Mouse (Mus musculus) lung, postnatal 14 days (tissue): Measurements from ENCODE around the gene Aars2.

Experiments
- DNase-seq: peaks from one replicate; pipeline ENCODE4 v3.0.0; 2021

The Aars2 gene

GRCm38 (mm10) chr17:45506700-45507189 lies at the start of gene Aars2:
Gene Aars2 (plus strand): TSS chr17:45506841.
- peak; percentile 97 for DNase-seq

DNA sequence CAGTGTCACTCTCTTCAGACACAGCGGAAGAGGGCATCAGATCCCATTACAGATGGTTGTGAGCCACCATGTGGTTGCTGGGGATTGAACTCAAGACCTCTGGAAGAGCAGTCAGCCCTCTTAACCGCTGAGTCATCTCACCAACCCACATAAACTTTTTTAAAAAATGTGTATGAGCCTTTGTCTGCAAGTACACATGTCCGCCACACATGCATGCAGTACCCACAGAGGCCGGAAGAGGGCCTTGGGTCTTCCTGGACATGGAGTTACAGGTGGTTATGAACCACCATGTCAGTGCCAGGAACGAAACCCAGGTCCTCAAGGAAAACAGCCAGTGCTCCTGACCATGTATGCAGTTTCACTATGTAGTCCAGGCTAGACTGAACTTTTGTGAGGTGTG lies 49.2 kb upstream of the Aars2 start:
- DNase-seq = no peak

DNA sequence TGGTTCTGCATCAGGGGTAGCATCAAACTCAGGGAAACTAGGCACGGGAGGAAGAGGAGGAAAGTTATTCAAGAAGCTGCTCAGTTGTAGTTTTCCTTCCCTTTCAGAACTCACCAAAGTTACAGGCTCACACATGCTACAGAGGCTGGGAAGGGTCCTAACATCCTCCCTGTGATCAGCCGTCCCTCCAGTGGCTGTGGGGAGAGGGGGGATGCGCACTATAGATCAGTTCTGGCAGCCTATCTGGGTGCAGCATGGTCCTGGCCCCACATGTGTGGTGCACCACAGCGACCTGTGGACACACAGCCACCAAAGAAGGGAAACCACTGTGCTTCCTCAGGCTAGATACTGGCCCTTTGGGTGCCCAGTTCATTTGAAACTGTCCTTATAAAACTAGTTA lies 48.1 kb upstream of the Aars2 start:
- DNase-seq = no peak

DNA sequence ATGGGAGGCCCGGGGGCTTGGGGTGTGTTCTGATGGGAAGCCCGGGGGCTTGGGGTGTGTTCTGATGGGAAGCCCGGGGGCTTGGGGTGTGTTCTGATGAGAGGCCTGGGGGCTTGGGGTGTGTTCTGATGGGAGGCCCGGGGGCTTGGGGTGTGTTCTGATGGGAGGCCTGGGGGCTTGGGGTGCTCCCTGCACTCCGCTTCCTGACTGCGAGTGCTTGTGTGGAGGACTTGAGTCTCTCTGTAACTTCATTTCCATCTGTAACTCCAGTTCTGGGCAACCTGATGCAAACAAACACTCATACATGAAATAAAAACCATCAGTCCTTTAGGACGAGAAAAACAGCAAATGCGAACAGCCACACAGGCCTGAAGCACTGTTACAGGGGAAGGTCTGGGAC lies 47.6 kb upstream of the Aars2 start:
- DNase-seq = no peak

DNA sequence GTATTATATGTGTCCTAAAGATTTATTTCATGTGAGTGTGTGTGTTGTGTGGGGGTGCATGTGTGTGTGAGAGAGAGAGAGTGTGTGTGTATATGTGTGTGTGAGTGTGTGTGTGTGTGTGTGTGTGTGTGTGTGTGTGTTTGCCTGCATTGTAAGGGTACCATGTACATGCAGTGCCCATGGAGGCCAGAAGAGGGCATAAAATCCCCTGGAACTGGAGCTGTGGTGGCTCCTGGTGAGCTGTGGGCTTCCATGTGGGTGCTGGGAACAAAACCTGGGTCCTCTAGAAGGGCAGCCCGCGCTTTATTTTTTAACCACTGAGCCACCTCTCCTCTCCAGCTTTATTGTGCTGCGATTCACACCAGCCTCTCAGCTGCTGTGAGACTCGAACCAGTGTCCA lies 44.1 kb upstream of the Aars2 start:
- DNase-seq = no peak

- no peak for DNase-seq
These were observed 42.4 kb upstream of the Aars2 start for GRCm38 (mm10) chr17:45464255-45464654.

GRCm38 (mm10) chr17:45466701-45467100 lies 39.9 kb upstream of the Aars2 start:
- no peak for DNase-seq

DNA sequence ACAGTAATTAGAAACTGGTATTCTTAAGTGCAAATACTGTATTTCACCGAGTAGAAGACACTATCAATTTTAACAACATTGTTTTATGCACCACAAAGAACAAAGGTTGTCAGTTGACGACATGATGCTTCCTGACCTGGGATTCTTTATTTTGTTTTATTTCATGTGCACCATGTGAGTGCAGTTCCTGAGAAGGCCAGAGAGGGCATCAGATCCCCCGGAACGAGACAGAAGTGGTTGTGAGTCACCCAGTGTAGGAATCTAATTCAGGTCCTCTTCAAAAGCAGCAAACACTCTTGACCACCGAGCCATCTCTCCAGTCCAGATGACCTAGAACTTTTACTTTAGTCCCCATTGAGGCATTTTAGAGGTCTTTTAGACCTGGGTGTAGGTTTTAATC lies 38.3 kb upstream of the Aars2 start:
- no peak for DNase-seq

- no peak for DNase-seq
These were observed 35.9 kb upstream of the Aars2 start for GRCm38 (mm10) chr17:45470726-45471125.

DNA sequence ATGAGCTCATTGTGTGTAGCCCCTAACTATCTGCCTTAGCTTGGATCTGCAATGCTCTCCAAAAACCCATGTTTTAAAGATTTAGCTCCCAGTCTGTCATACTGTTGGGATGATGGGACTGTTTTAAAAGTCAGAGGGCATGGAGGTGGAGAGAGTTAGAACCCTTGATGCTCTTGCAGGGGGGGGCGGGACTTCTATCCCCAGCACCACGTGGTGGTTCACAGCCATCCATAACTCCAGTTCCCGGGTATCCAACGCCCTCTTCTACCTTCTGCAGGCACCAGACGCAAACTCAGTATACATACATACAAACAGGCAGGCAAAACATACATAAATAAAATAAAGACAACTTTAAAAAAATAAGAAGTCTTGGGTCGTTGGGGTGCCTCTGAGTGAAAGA lies 33.0 kb upstream of the Aars2 start:
- no peak for DNase-seq

DNA sequence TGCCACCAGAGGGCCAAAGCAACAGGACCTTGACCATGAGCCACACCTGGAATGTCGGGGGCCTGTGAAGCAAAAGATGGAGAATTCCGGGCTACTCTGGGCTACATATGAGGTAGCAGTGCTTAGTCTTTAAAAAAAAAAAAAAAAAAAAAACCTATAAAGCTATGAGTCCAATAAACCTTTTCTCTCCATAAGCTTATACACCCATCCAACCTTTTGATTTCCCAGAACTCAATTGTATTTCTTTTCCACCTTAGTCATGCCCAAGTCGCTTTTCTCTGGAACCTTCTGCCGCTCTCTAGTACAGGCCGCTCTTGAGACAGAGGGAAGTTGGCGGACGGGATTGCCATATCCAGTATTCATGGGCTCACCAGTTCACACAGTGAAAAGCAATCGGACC lies 32.5 kb upstream of the Aars2 start:
- no peak for DNase-seq

GRCm38 (mm10) chr17:45474669-45475465 lies 31.8 kb upstream of the Aars2 start, which contains the start of gene Spats1:
Gene Spats1 (minus strand): TSS chr17:45475415.
- peak; percentile 38 for DNase-seq

GRCm38 (mm10) chr17:45478234-45478825 lies 28.3 kb upstream of the Aars2 start:
- peak; percentile 84 for DNase-seq

- no peak for DNase-seq
These were observed 26.2 kb upstream of the Aars2 start for GRCm38 (mm10) chr17:45480429-45480828.

DNA sequence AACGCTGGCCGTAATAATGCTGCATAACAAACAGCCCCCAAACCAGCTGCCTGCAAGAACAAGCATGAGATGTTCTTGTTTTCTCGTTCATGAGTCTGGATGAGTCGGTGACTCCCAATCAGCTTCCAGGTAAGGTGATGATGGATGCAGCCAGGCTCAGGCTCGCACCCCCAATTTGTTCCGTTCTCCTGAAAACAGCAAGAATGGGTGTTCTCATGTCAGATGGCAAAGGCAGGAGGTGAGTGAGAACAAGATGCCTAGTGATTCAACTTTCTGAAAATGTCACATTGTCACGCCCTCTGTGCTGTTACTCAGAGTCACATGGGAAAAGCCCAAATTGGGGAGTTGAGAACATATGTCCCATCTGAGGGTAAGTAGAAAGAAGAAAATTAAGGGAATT lies 21.1 kb upstream of the Aars2 start:
- no peak for DNase-seq

DNA sequence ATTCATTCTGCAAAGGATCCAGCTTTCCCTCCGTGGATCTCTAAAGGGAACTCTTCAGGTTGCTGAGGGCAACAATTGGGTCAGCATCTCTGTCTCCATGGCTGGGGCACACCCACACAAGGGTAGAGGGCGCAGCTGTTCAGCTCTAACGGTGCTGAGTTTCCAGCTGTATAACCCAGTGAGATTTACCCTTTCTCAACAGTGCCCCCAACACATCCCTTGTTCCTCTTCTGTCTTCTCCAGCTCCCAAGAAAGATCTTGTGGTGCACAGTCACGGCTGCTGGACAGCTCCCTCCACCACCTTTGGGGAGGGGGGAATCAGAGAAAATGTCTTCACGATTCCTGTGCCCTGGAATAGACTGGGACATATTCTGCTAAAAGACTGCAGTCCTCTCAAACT lies 19.4 kb upstream of the Aars2 start:
- no peak for DNase-seq

DNA sequence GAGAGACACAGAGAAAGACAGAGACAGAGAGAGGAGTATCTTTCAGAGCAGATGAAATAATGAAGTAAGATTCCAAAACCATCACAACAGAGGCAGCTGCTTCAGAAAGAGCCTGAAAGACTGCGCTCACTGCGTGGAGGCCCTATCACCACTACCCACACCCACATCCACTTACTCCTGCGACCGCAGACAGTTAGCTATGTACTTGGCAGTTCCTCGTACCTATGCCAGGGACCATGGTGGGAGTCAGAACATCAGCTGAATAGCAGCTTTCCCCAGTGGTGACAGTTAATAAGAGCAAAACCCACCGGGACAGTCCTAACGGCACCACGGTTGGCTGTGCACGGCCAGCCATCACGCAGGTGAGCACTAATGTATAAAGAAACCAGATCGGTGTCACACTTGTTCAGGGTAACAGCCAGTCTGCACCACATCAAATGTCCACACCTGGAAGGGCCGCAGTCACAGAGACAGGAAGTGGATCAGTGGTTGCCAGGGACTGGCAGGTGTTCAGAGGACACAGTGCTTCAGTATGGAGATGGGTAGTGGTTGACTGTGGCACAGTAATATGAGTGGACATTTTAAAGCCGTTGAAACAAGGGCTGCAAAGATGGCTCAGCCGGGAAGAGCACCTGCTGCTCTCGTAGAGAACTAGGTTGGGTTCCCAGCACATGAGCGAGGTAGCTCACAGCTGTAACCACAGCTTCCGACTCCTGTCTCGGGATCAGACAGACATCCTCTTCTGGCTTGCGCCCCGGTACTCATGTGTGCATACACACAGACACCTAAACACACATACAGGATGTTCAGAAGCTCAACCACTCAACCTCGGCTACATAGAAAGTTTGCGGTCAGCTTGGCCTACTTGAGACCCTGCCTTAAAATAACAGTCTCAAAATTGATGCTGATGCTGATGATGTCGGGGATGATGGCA lies 18.1 kb upstream of the Aars2 start:
- DNase-seq = no peak

GRCm38 (mm10) chr17:45489736-45490135 lies 16.9 kb upstream of the Aars2 start:
- DNase-seq = no peak

DNA sequence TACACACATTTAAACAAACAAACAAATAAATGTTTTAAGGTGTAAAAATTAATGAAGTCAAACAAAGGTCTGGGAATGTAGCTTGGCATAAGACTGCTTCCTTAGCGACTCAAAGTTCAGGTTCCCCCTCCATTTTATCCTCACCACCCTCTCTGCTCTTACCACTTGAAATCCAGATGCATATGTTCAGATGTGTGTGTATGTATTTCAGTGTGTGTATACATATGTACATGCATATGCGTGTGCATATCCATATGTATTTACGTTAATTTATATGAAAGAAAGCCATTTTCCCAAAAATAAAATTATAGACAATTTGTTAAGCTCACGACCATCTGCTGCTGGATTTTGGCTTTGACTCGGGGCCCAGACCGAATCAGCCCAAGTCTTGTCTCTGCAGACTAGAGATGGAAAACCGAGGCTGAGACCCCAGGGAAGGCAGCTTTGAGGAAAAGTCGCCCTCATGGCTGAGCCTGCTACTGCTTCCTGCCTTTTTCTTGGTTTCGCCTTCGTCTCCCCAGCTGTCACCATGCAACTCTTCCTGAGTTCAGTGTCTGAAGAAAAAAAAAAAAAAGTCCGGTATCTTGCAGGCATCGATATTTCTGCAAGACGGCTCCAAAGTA lies 16.0 kb upstream of the Aars2 start:
- DNase-seq = no peak

DNA sequence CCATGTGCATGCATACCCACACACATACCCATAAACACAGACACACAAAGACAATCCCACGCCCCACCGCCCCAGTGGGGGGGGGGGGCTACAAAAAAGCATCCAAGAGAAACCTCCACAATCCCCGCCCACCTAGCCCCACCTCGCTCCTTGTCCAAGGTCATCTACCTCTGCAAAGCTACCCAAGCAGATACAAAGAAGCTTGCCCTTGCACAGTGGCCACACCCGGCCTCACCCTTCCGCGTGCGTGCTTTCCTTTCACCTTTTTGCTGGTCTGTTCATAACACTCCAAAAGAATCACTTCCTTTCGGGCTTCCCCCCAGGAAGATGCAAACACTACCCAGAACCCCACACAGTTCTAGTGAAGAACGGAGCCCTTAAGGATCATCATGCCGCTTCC lies 11.2 kb upstream of the Aars2 start:
- no peak for DNase-seq

DNA sequence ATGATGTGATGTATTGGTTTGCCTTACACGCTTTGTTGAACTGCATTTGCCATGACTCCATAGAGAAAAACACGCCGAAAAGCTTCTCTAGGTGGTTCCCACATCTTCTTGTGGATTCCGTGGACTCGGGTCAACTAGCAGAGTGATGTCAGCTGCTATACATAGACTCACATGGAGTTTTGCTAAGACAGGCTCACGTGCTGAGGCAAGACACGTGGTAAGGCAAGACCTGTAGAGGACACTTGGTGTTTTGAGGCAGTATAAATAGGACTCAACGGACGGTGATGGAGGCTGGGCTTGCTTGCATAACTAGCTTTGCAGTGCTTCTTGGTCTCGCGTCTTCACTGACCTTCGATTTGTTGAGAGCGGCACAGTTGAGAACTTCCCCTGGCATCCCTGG lies 8.2 kb upstream of the Aars2 start:
- no peak for DNase-seq

DNA sequence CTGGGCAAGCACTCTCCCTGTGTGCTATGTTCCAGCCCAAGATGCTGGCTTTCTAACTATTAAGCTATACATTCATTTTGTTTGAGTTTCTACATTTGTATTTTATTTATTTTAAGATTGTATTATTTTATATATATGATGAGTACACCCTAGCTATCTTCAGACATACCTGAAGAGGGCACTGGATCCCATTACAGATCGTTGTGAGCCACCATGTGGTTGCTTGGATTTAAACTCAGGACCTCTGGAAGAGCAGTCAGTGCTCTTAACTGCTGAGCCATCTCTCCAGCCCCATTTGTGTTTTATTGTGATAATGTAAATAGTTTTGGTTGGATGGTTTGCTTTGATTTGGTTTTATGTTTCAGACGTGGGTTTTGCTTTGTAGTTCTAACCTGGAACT lies 7.1 kb upstream of the Aars2 start:
- no peak for DNase-seq

- no peak for DNase-seq
These were observed 5.7 kb upstream of the Aars2 start for GRCm38 (mm10) chr17:45500981-45501380.
